Mouse (Mus musculus) MEL (cell line): ENCODE measurements at regions not wholly inside any gene's neighbourhood (a gene's known extent, or its start where the extent isn't known, plus 50 kb on each side); places are given as distances from the start of the nearest gene placed in this dataset.

ENCODE experiments used
- DNase-seq: peaks from one replicate; pipeline ENCODE4 v3.0.0; 2011; ENCODE audit warnings: low read depth, low spot score
- H3K27ac ChIP-seq: 2 replicates; pipeline ENCODE4 v1.5.1; 2012; ENCODE audit warnings: low read depth, mild to moderate bottlenecking, control low read depth, low read length, moderate library complexity; ENCODE audit not compliant: control insufficient read depth
- H3K27me3 ChIP-seq, 2 experiments: fragments of 150-350 bp in 1 of 2; sonication (generic) in 1 of 2; 2 replicates each; pipeline ENCODE4 v1.6.1; 2012; ENCODE audit warnings: low read length in 2 of 2, mild to moderate bottlenecking in 2 of 2, improper control_type of control experiment in 1 of 2, moderate library complexity in 1 of 2; ENCODE audit not compliant: insufficient read depth in 2 of 2, control insufficient read depth in 1 of 2
- H3K36me3 ChIP-seq, 2 experiments: 2 replicates each; pipeline ENCODE4 v1.6.1; 2012 to 2014; ENCODE audit warnings: low read length in 2 of 2, improper control_type of control experiment in 1 of 2, inconsistent platforms in 1 of 2, mild to moderate bottlenecking in 1 of 2; ENCODE audit not compliant: insufficient read depth in 2 of 2, control insufficient read depth in 1 of 2
- H3K4me1 ChIP-seq, 2 experiments: fragments of 150-350 bp in 1 of 2; sonication (generic) in 1 of 2; 2 replicates each; pipeline ENCODE4 v1.6.1; 2012; ENCODE audit warnings: low read length in 2 of 2, improper control_type of control experiment in 1 of 2, mild to moderate bottlenecking in 1 of 2; ENCODE audit not compliant: insufficient read depth in 2 of 2, control insufficient read depth in 1 of 2
- H3K4me3 ChIP-seq, 2 experiments: fragments of 150-350 bp in 1 of 2; sonication (generic) in 1 of 2; 2 replicates each; pipeline ENCODE4 v1.5.1; 2012; ENCODE audit warnings: low read depth in 2 of 2, low read length in 2 of 2, mild to moderate bottlenecking in 2 of 2, moderate library complexity in 2 of 2, control low read depth in 1 of 2, improper control_type of control experiment in 1 of 2; ENCODE audit not compliant: control insufficient read depth in 1 of 2, insufficient read depth in 1 of 2
- H3K79me2 ChIP-seq: 2 replicates; pipeline ENCODE4 v1.6.1; 2012; ENCODE audit warnings: mild to moderate bottlenecking, low read length, moderate library complexity; ENCODE audit not compliant: control insufficient read depth, poor library complexity, insufficient read depth
- H3K9ac ChIP-seq: 2 replicates; pipeline ENCODE4 v1.6.1; 2012; ENCODE audit warnings: low read depth, mild to moderate bottlenecking, control low read depth, low read length, moderate library complexity; ENCODE audit not compliant: control insufficient read depth, poor library complexity, severe bottlenecking
- H3K9me3 ChIP-seq: fragments of 150-350 bp; sonication (generic); replicated peaks from 2 replicates; pipeline ENCODE4 v1.6.1; 2012; ENCODE audit warnings: mild to moderate bottlenecking, low read length, improper control_type of control experiment, moderate library complexity; ENCODE audit not compliant: insufficient read depth
- BHLHE40 ChIP-seq: IDR thresholded peaks from 2 replicates; pipeline ENCODE4 v1.6.1; 2012; ENCODE audit warnings: low read depth, mild to moderate bottlenecking, inconsistent platforms, low read length, improper control_type of control experiment, borderline replicate concordance
- CHD1 ChIP-seq: IDR thresholded peaks from 2 replicates; pipeline ENCODE4 v1.6.1; 2012; ENCODE audit warnings: low read depth, mild to moderate bottlenecking, inconsistent platforms, low read length, improper control_type of control experiment
- CHD2 ChIP-seq: IDR thresholded peaks from 2 replicates; pipeline ENCODE4 v1.6.1; 2011; ENCODE audit warnings: low read length, improper control_type of control experiment
- E2F4 ChIP-seq: IDR thresholded peaks from 2 replicates; pipeline ENCODE4 v1.6.1; 2011; ENCODE audit warnings: low read depth, low read length, improper control_type of control experiment, borderline replicate concordance
- ELF1 ChIP-seq: IDR thresholded peaks from 2 replicates; pipeline ENCODE4 v1.6.1; 2014; ENCODE audit warnings: low read depth, mild to moderate bottlenecking, inconsistent platforms, low read length, improper control_type of control experiment, moderate library complexity
- EP300 ChIP-seq, 2 experiments: IDR thresholded peaks; 2 replicates each; pipeline ENCODE4 v1.6.1; 2011; ENCODE audit warnings: improper control_type of control experiment in 2 of 2, low read length in 2 of 2, low read depth in 1 of 2, mild to moderate bottlenecking in 1 of 2
- ETS1 ChIP-seq: IDR thresholded peaks from 2 replicates; pipeline ENCODE4 v1.6.1; 2012; ENCODE audit warnings: low read depth, mild to moderate bottlenecking, inconsistent platforms, low read length, improper control_type of control experiment, moderate library complexity
- GABPA ChIP-seq: IDR thresholded peaks from 2 replicates; pipeline ENCODE4 v1.6.1; 2012; ENCODE audit warnings: low read depth, mild to moderate bottlenecking, inconsistent platforms, low read length, improper control_type of control experiment, moderate library complexity
- GATA1 ChIP-seq: IDR thresholded peaks from 2 replicates; pipeline ENCODE4 v1.6.1; 2011; ENCODE audit warnings: low read depth, low read length, improper control_type of control experiment
- JUND ChIP-seq: IDR thresholded peaks from 2 replicates; pipeline ENCODE4 v1.6.1; 2011; ENCODE audit warnings: low read depth, mild to moderate bottlenecking, improper control_type of control experiment, low read length
- KAT2A ChIP-seq: conservative IDR thresholded peaks from 2 replicates; pipeline ENCODE4 v1.6.1; 2012; ENCODE audit warnings: low read depth, low read length, improper control_type of control experiment, inconsistent platforms
- MAFK ChIP-seq: IDR thresholded peaks from 2 replicates; pipeline ENCODE4 v1.6.1; 2011; ENCODE audit warnings: low read depth, mild to moderate bottlenecking, low read length, improper control_type of control experiment, borderline replicate concordance
- MXI1 ChIP-seq: IDR thresholded peaks from 2 replicates; pipeline ENCODE4 v1.6.1; 2011; ENCODE audit warnings: mild to moderate bottlenecking, low read depth, low read length, improper control_type of control experiment
- MYC ChIP-seq: IDR thresholded peaks from 2 replicates; pipeline ENCODE4 v1.6.1; 2011; ENCODE audit warnings: low read depth, mild to moderate bottlenecking, low read length, improper control_type of control experiment, moderate library complexity
- NELFE ChIP-seq: IDR thresholded peaks from 2 replicates; pipeline ENCODE4 v1.6.1; 2011; ENCODE audit warnings: low read depth, low read length, improper control_type of control experiment
- NRF1 ChIP-seq: IDR thresholded peaks from 2 replicates; pipeline ENCODE4 v1.6.1; 2014; ENCODE audit warnings: low read depth, mild to moderate bottlenecking, inconsistent platforms, low read length, improper control_type of control experiment, moderate library complexity; ENCODE audit not compliant: poor library complexity, insufficient read depth, severe bottlenecking
- POLR2AphosphoS2 ChIP-seq: IDR thresholded peaks from 2 replicates; pipeline ENCODE4 v1.6.1; 2011; ENCODE audit warnings: low read length, improper control_type of control experiment
- POLR2AphosphoS5 ChIP-seq: IDR thresholded peaks from 2 replicates; pipeline ENCODE4 v1.6.1; 2012; ENCODE audit warnings: low read depth, borderline replicate concordance, mild to moderate bottlenecking, inconsistent platforms, low read length, moderate library complexity, mixed read lengths
- SMC3 ChIP-seq: IDR thresholded peaks from 2 replicates; pipeline ENCODE4 v1.6.1; 2011; ENCODE audit warnings: low read depth, low read length, improper control_type of control experiment
- TAL1 ChIP-seq: IDR thresholded peaks from 2 replicates; pipeline ENCODE4 v1.6.1; 2012; ENCODE audit warnings: mild to moderate bottlenecking, inconsistent platforms, low read length, moderate library complexity, mixed read lengths
- TBP ChIP-seq: IDR thresholded peaks from 2 replicates; pipeline ENCODE4 v1.8.0; 2011; ENCODE audit warnings: low read depth, low read length, improper control_type of control experiment
- UBTF ChIP-seq: IDR thresholded peaks from 2 replicates; pipeline ENCODE4 v1.6.1; 2012; ENCODE audit warnings: low read depth, mild to moderate bottlenecking, inconsistent platforms, low read length, improper control_type of control experiment, moderate library complexity, borderline replicate concordance; ENCODE audit not compliant: insufficient read depth
- USF1 ChIP-seq: IDR thresholded peaks from 2 replicates; pipeline ENCODE4 v1.6.1; 2014; ENCODE audit warnings: low read depth, mild to moderate bottlenecking, inconsistent platforms, low read length, improper control_type of control experiment, moderate library complexity
- USF2 ChIP-seq, 2 experiments: IDR thresholded peaks; 2 replicates each; pipeline ENCODE4 v1.6.1; 2011 to 2012; ENCODE audit warnings: improper control_type of control experiment in 2 of 2, low read length in 2 of 2, borderline replicate concordance in 1 of 2, inconsistent platforms in 1 of 2, low read depth in 1 of 2, mild to moderate bottlenecking in 1 of 2; ENCODE audit not compliant: insufficient read depth in 1 of 2
- ZC3H11A ChIP-seq: IDR thresholded peaks from 2 replicates; pipeline ENCODE4 v1.6.1; 2012; ENCODE audit warnings: low read depth, mild to moderate bottlenecking, inconsistent platforms, low read length, improper control_type of control experiment
- ZKSCAN1 ChIP-seq: IDR thresholded peaks from 2 replicates; pipeline ENCODE4 v1.6.1; 2012; ENCODE audit warnings: low read depth, mild to moderate bottlenecking, inconsistent platforms, low read length, improper control_type of control experiment, moderate library complexity
- ZMIZ1 ChIP-seq: IDR thresholded peaks from 2 replicates; pipeline ENCODE4 v1.6.1; 2012; ENCODE audit warnings: low read depth, mild to moderate bottlenecking, inconsistent platforms, low read length, improper control_type of control experiment, moderate library complexity
- ZNF384 ChIP-seq: IDR thresholded peaks from 2 replicates; pipeline ENCODE4 v1.6.1; 2012; ENCODE audit warnings: low read depth, mild to moderate bottlenecking, inconsistent platforms, low read length, improper control_type of control experiment

GRCm38 (mm10) chr4:137115062-137115461, 66.5 kb upstream of the Zbtb40 start:
- no peaks in the 10 kb centered on the region for H3K79me2 ChIP-seq
- TF ChIP-seq MAFK (no peak), TBP (no peak), POLR2AphosphoS5 (no peak), POLR2AphosphoS2 (no peak), JUND (no peak), MYC (no peak), ELF1 (no peak), ETS1 (no peak), ZC3H11A (no peak), GATA1 (no peak), MXI1 (no peak), CHD1 (no peak), EP300 (IDR thresholded peaks at IDR 0.05; ENCODE audit: low read depth in 1 of 2, low read length in 2 of 2) (no peak)
- no peaks in the 10 kb centered on the region for H3K4me1 ChIP-seq
- H3K36me3 ChIP-seq: no peaks in the 10 kb centered on the region
- H3K9me3 ChIP-seq: no peaks in the 10 kb centered on the region
- H3K4me3 ChIP-seq: no peak overlapping the region
- H3K27ac ChIP-seq: no peak overlapping the region
- DNase-seq: no peak
- H3K9ac ChIP-seq: no peak overlapping the region
- H3K27me3 ChIP-seq: no peaks in the 10 kb centered on the region

GRCm38 (mm10) chr4:137110276-137110675, 61.7 kb upstream of the Zbtb40 start:
- Histone ChIP-seq H3K4me1 (no peaks in the 10 kb centered on the region), H3K9ac (no peak overlapping the region), H3K27ac (no peak overlapping the region), H3K4me3 (no peak overlapping the region), H3K9me3 (no peaks in the 10 kb centered on the region), H3K36me3 (no peaks in the 10 kb centered on the region), H3K27me3 (no peaks in the 10 kb centered on the region), H3K79me2 (no peaks in the 10 kb centered on the region)
- no peak for DNase-seq
- TF ChIP-seq SMC3: no peak
- TF ChIP-seq ZNF384: no peak
- TF ChIP-seq UBTF: no peak
- no peak for TF ChIP-seq ZKSCAN1
- TF ChIP-seq TAL1: no peak
- no peak for TF ChIP-seq CHD1
- no peak for TF ChIP-seq KAT2A
- no peak for TF ChIP-seq NRF1
- no peak for TF ChIP-seq USF1
- TF ChIP-seq CHD2: no peak
- no peak for TF ChIP-seq USF2 (IDR thresholded peaks at IDR 0.05; ENCODE audit: borderline replicate concordance in 1 of 2, insufficient read depth in 1 of 2, low read depth in 1 of 2, low read length in 2 of 2)
- no peak for TF ChIP-seq E2F4
- no peak for TF ChIP-seq ZMIZ1
- TF ChIP-seq NELFE: no peak
- no peak for TF ChIP-seq GABPA
- TF ChIP-seq BHLHE40: no peak
- TF ChIP-seq MAFK: no peak
